Mouse (Mus musculus): Measurements from ENCODE around the gene Sulf2. TPM values are rescaled to one million over a fixed set of nuclear protein-coding genes. Genes with fewer than 3 reads are reported as not detected.
A peak's percentile ranks its signal among the peaks of the same experiment; 100 is the strongest.

Sulf2 gene
- total and polyA plus RNA-seq, 3 experiments: not detected

- H3K27ac ChIP-seq (ENCODE audit: control insufficient read depth, low read depth, low read length): 0 out of 2 replicates have a peak overlapping the region, but pooled peaks have one; percentile 34
These were observed 124.1 kb downstream of the Sulf2 start for GRCm38 (mm10) chr2:166031120-166031929.

GRCm38 (mm10) chr2:166030256-166030995 is 125.0 kb downstream of the Sulf2 start:
- Histone ChIP-seq H3K9ac (ENCODE audit: control insufficient read depth, low read depth, low read length, poor library complexity, severe bottlenecking) (peak overlapping the region; percentile 57), H3K4me3 (ENCODE audit: control insufficient read depth in 1 of 2, insufficient read depth in 1 of 2, low read depth in 2 of 2, low read length in 2 of 2) (peak overlapping the region; percentile 67 to 68), H3K79me2 (ENCODE audit: control insufficient read depth, insufficient read depth, low read length, poor library complexity) (peaks cover 6% of the 10 kb centered on the region; the same call in 1 of the 2 replicates), H3K4me1 (ENCODE audit: control insufficient read depth in 1 of 2, insufficient read depth in 2 of 2, low read length in 2 of 2) (peaks cover 6 to 10% of the 10 kb centered on the region in 2 experiments; a peak in 2 of 4 replicates), H3K36me3 (ENCODE audit: control insufficient read depth in 1 of 2, insufficient read depth in 2 of 2, low read length in 2 of 2) (peaks cover 0 to 6% of the 10 kb centered on the region in 2 experiments; a peak in 2 of 4 replicates), H3K9me3 (replicated peaks; ENCODE audit: insufficient read depth, low read length) (no peaks in the 10 kb centered on the region), H3K27ac (ENCODE audit: control insufficient read depth, low read depth, low read length) (no peak overlapping the region), H3K27me3 (ENCODE audit: control insufficient read depth in 1 of 2, insufficient read depth in 2 of 2, low read length in 2 of 2) (no peaks in the 10 kb centered on the region)
- DNase-seq (ENCODE audit: low read depth, low spot score): peak; percentile 47
- TF ChIP-seq SIN3A (IDR thresholded peaks at IDR 0.05; ENCODE audit: low read length) (peak; percentile 65), POLR2AphosphoS5 (IDR thresholded peaks at IDR 0.05; ENCODE audit: borderline replicate concordance, low read depth, low read length) (no peak), POLR2A (IDR thresholded peaks at IDR 0.05; ENCODE audit: control insufficient read depth in 1 of 2, insufficient read depth in 1 of 2, low read depth in 1 of 2, low read length in 2 of 2, poor library complexity in 1 of 2) (no peak), GATA1 (IDR thresholded peaks at IDR 0.05; ENCODE audit: low read depth, low read length) (no peak), MAX (IDR thresholded peaks at IDR 0.05; ENCODE audit: low read length) (0 out of 2 replicates have a peak, but pooled peaks have one; percentile 23), EP300 (IDR thresholded peaks at IDR 0.05; ENCODE audit: low read depth in 1 of 2, low read length in 2 of 2) (0 out of 4 replicates have a peak, but pooled peaks of 1 of the 2 experiments have one; percentile 3), TCF12 (IDR thresholded peaks at IDR 0.05; ENCODE audit: low read depth, low read length) (no peak)

More at GRCm38 (mm10) chr2:166031120-166031929, 124.1 kb downstream of the Sulf2 start:
- H3K9me3 ChIP-seq (replicated peaks; ENCODE audit: insufficient read depth, low read length): no peaks in the 10 kb centered on the region
- peaks cover 5 to 6% of the 10 kb centered on the region in 2 experiments; a peak in 2 of 4 replicates for H3K4me1 ChIP-seq (ENCODE audit: control insufficient read depth in 1 of 2, insufficient read depth in 2 of 2, low read length in 2 of 2)
- DNase-seq (ENCODE audit: low read depth, low spot score): peak; percentile 61
- peak overlapping the region; percentile 57 for H3K9ac ChIP-seq (ENCODE audit: control insufficient read depth, low read depth, low read length, poor library complexity, severe bottlenecking)
- H3K27me3 ChIP-seq (ENCODE audit: control insufficient read depth in 1 of 2, insufficient read depth in 2 of 2, low read length in 2 of 2): no peaks in the 10 kb centered on the region
- no peak for TF ChIP-seq POLR2A (IDR thresholded peaks at IDR 0.05; ENCODE audit: control insufficient read depth in 1 of 2, insufficient read depth in 1 of 2, low read depth in 1 of 2, low read length in 2 of 2, poor library complexity in 1 of 2)
- TF ChIP-seq SIN3A (IDR thresholded peaks at IDR 0.05; ENCODE audit: low read length): 0 out of 2 replicates have a peak, but pooled peaks have one; percentile 12
- H3K36me3 ChIP-seq (ENCODE audit: control insufficient read depth in 1 of 2, insufficient read depth in 2 of 2, low read length in 2 of 2): peaks cover 0 to 6% of the 10 kb centered on the region in 2 experiments; a peak in 2 of 4 replicates
- peak overlapping the region; percentile 67 to 68 for H3K4me3 ChIP-seq (ENCODE audit: control insufficient read depth in 1 of 2, insufficient read depth in 1 of 2, low read depth in 2 of 2, low read length in 2 of 2)
- peaks cover 6% of the 10 kb centered on the region; the same call in 1 of the 2 replicates for H3K79me2 ChIP-seq (ENCODE audit: control insufficient read depth, insufficient read depth, low read length, poor library complexity)

- Histone ChIP-seq H3K36me3 (ENCODE audit: control insufficient read depth in 1 of 2, insufficient read depth in 2 of 2, low read length in 2 of 2) (peaks cover 0 to 8% of the 10 kb centered on the region in 2 experiments; a peak in 2 of 4 replicates), H3K9me3 (replicated peaks; ENCODE audit: insufficient read depth, low read length) (no peaks in the 10 kb centered on the region), H3K9ac (ENCODE audit: control insufficient read depth, low read depth, low read length, poor library complexity, severe bottlenecking) (no peak overlapping the region), H3K27me3 (ENCODE audit: control insufficient read depth in 1 of 2, insufficient read depth in 2 of 2, low read length in 2 of 2) (no peaks in the 10 kb centered on the region), H3K4me1 (ENCODE audit: control insufficient read depth in 1 of 2, insufficient read depth in 2 of 2, low read length in 2 of 2) (peaks cover 6 to 10% of the 10 kb centered on the region in 2 experiments; a peak in 2 of 4 replicates), H3K79me2 (ENCODE audit: control insufficient read depth, insufficient read depth, low read length, poor library complexity) (peaks cover 6% of the 10 kb centered on the region; the same call in 1 of the 2 replicates), H3K27ac (ENCODE audit: control insufficient read depth, low read depth, low read length) (no peak overlapping the region), H3K4me3 (ENCODE audit: control insufficient read depth in 1 of 2, insufficient read depth in 1 of 2, low read depth in 2 of 2, low read length in 2 of 2) (no peak overlapping the region)
- DNase-seq (ENCODE audit: low read depth, low spot score): no peak
- TF ChIP-seq JUND (IDR thresholded peaks at IDR 0.05; ENCODE audit: low read depth, low read length): no peak
These were observed 126.2 kb downstream of the Sulf2 start for GRCm38 (mm10) chr2:166029232-166029631.
